Mouse (Mus musculus): ENCODE data around the gene Sema4d. TPM values are rescaled to one million over a fixed set of nuclear protein-coding genes. Genes with fewer than 3 reads are reported as not detected.

The Sema4d gene
- polyA plus RNA-seq, 1 experiment from 2014 or later: 23.8 TPM

GRCm38 (mm10) chr13:51642171-51642778 is 151.3 kb downstream of the Sema4d start:
- H3K9ac ChIP-seq (ENCODE audit: low read depth, low read length): 0 out of 2 replicates have a peak overlapping the region, but pooled peaks have one; percentile 0
- H3K9me3 ChIP-seq (replicated peaks; ENCODE audit: low read length): no peaks in the 10 kb centered on the region
- DNase-seq (ENCODE audit: low spot score) (peak; percentile 56), ATAC-seq (replicated peaks; ENCODE audit: low FRiP score, low read depth) (0 out of 2 replicates have a peak, but pooled peaks have one; percentile 13)
- H3K27ac ChIP-seq: peak overlapping the region; percentile 77
- peak overlapping the region; percentile 9; the same call in 1 of the 2 replicates for H3K4me2 ChIP-seq (ENCODE audit: low read length)
- peak; percentile 50; the same call in 1 of the 2 replicates for TF ChIP-seq CTCF (IDR thresholded peaks at IDR 0.05; ENCODE audit: low read depth)
- H3K4me1 ChIP-seq (replicated peaks; ENCODE audit: insufficient read depth, low read length): 0 out of 2 replicates have a peak, but pooled peaks cover 2% of the 10 kb centered on the region
- H3K27me3 ChIP-seq (ENCODE audit: insufficient read depth, low read length): no peaks in the 10 kb centered on the region
- 17% methylated on average over 11 of the region's 11 CpGs for WGBS
- H3K4me3 ChIP-seq (replicated peaks; ENCODE audit: low read depth, low read length): no peak overlapping the region
- H3K36me3 ChIP-seq (ENCODE audit: insufficient read depth, low read length): no peaks in the 10 kb centered on the region

GRCm38 (mm10) chr13:51641424-51641823 is 152.1 kb downstream of the Sema4d start:
- ATAC-seq (replicated peaks; ENCODE audit: low FRiP score, low read depth) (no peak), DNase-seq (ENCODE audit: low spot score) (no peak)
- TF ChIP-seq CTCF (IDR thresholded peaks at IDR 0.05; ENCODE audit: low read depth): no peak
- H3K4me2 ChIP-seq (ENCODE audit: low read length): no peak overlapping the region
- H3K27me3 ChIP-seq (ENCODE audit: insufficient read depth, low read length): no peaks in the 10 kb centered on the region
- no peak overlapping the region for H3K27ac ChIP-seq
- no peaks in the 10 kb centered on the region for H3K9me3 ChIP-seq (replicated peaks; ENCODE audit: low read length)
- WGBS: 88% methylated on average over 3 of the region's 3 CpGs
- no peak overlapping the region for H3K4me3 ChIP-seq (replicated peaks; ENCODE audit: low read depth, low read length)
- H3K4me1 ChIP-seq (replicated peaks; ENCODE audit: insufficient read depth, low read length): 0 out of 2 replicates have a peak, but pooled peaks cover 2% of the 10 kb centered on the region
- no peak overlapping the region for H3K9ac ChIP-seq (ENCODE audit: low read depth, low read length)
- H3K36me3 ChIP-seq (ENCODE audit: insufficient read depth, low read length): no peaks in the 10 kb centered on the region

GRCm38 (mm10) chr13:51638958-51639357 is 154.6 kb downstream of the Sema4d start:
- Histone ChIP-seq H3K9ac (ENCODE audit: low read depth, low read length) (no peak overlapping the region), H3K27ac (no peak overlapping the region), H3K4me3 (replicated peaks; ENCODE audit: low read depth, low read length) (no peak overlapping the region), H3K27me3 (ENCODE audit: insufficient read depth, low read length) (no peaks in the 10 kb centered on the region), H3K9me3 (replicated peaks; ENCODE audit: low read length) (no peaks in the 10 kb centered on the region), H3K36me3 (ENCODE audit: insufficient read depth, low read length) (no peaks in the 10 kb centered on the region), H3K4me2 (ENCODE audit: low read length) (no peak overlapping the region), H3K4me1 (replicated peaks; ENCODE audit: insufficient read depth, low read length) (0 out of 2 replicates have a peak, but pooled peaks cover 2% of the 10 kb centered on the region)
- no peak for ATAC-seq (replicated peaks; ENCODE audit: low FRiP score, low read depth)
- DNase-seq (ENCODE audit: low spot score): no peak
- WGBS: 89% methylated on average over 4 of the region's 4 CpGs
- peak; percentile 34; the same call in 1 of the 2 replicates for TF ChIP-seq CTCF (IDR thresholded peaks at IDR 0.05; ENCODE audit: low read depth)

Small RNAs within 50 kb of the gene (microRNA-seq; reads per million reads assigned to microRNA genes)
- not detected for gene Gm23566

Other genes with a start within 250 kb of the Sema4d start
- gene Shc3, start 224.3 kb downstream of the Sema4d start, polyA plus RNA-seq (2015; fragmentation: Nextera tagmentation; extraction: Ambion mirVana): 0.34 TPM in 2 replicates
- gene Cks2, start 148.5 kb downstream of the Sema4d start, polyA plus RNA-seq (2015; fragmentation: Nextera tagmentation; extraction: Ambion mirVana): 249 and 253 TPM in 2 replicates
- gene Secisbp2, start 142.1 kb downstream of the Sema4d start, polyA plus RNA-seq (2015; fragmentation: Nextera tagmentation; extraction: Ambion mirVana): 34.9 and 36.5 TPM in 2 replicates
- 58.0 and 60.1 TPM in 2 replicates for gene Gadd45g, start 52.9 kb upstream of the Sema4d start, polyA plus RNA-seq (2015; fragmentation: Nextera tagmentation; extraction: Ambion mirVana)

All from kidney, postnatal 0 days (tissue).